Mouse (Mus musculus): ENCODE data around the gene Smug1. TPM values are rescaled to one million over a fixed set of nuclear protein-coding genes. Genes with fewer than 3 reads are reported as not detected.

Smug1 gene
- total RNA-seq, 1 experiment from 2014 or later, result 10.9 TPM

Other genes with a start within 250 kb of the Smug1 start
- gene Hoxc13, start 246.0 kb downstream of the Smug1 start, total RNA-seq (2021), result not detected in 2 replicates
- gene Hoxc12, start 230.3 kb downstream of the Smug1 start, total RNA-seq (2021), result not detected in 2 replicates
- not detected in 2 replicates for gene Hoxc11, start 212.7 kb downstream of the Smug1 start, total RNA-seq (2021)
- gene Hoxc10, start 200.3 kb downstream of the Smug1 start, total RNA-seq (2021), result 0.19 and 1.1 TPM in 2 replicates
- 6.9 and 7.4 TPM in 2 replicates for gene Hoxc5, start 199.6 kb downstream of the Smug1 start, total RNA-seq (2021)
- gene Hoxc9, start 190.7 kb downstream of the Smug1 start, total RNA-seq (2021), result 1.8 and 2.1 TPM in 2 replicates
- 19.2 and 20.1 TPM in 2 replicates for gene Hoxc8, start 176.5 kb downstream of the Smug1 start, total RNA-seq (2021)
- gene Hoxc6, start 168.8 kb downstream of the Smug1 start, total RNA-seq (2021), result 37.4 and 43.2 TPM in 2 replicates
- 6.8 and 7.7 TPM in 2 replicates for gene Hoxc4, start 148.2 kb downstream of the Smug1 start, total RNA-seq (2021)
- gene Cbx5, start 72.7 kb upstream of the Smug1 start, total RNA-seq (2021), result 73.0 and 73.8 TPM in 2 replicates
- 273 and 322 TPM in 2 replicates for gene Hnrnpa1, start 73.3 kb upstream of the Smug1 start, total RNA-seq (2021)
- 1.0 and 4.7 TPM in 2 replicates for gene Nfe2, start 91.3 kb upstream of the Smug1 start, total RNA-seq (2021)
- gene Copz1, start 105.6 kb upstream of the Smug1 start, total RNA-seq (2021), result 118 and 125 TPM in 2 replicates
- not detected in 2 replicates for gene Gpr84, start 143.5 kb upstream of the Smug1 start, total RNA-seq (2021)
- gene Zfp385a, start 173.0 kb upstream of the Smug1 start, total RNA-seq (2021), result 18.7 and 19.9 TPM in 2 replicates
- gene Itga5, start 199.7 kb upstream of the Smug1 start, total RNA-seq (2021), result 34.9 and 37.7 TPM in 2 replicates

Data from adrenal gland, postnatal 14 days (tissue).